Mouse (Mus musculus) thymus, adult 2 months (tissue): ENCODE results near the gene Tars2. TPM values are rescaled to one million over a fixed set of nuclear protein-coding genes. Genes with fewer than 3 reads are reported as not detected.

ENCODE experiments used
- DNase-seq: peaks from one replicate; pipeline ENCODE4 v3.0.0; 2021
- H3K27ac ChIP-seq: fragments of 200-500 bp; 2 replicates; pipeline ENCODE4 v1.5.1; 2012; ENCODE audit warnings: low read length, control low read depth; ENCODE audit not compliant: control insufficient read depth, insufficient read depth
- H3K27me3 ChIP-seq: fragments of 200-500 bp; 2 replicates; pipeline ENCODE4 v1.6.1; 2012; ENCODE audit warnings: mild to moderate bottlenecking, low read length, moderate library complexity, mixed read lengths; ENCODE audit not compliant: control insufficient read depth, insufficient read depth
- H3K36me3 ChIP-seq: fragments of 200-500 bp; 2 replicates; pipeline ENCODE4 v1.6.1; 2012; ENCODE audit warnings: mild to moderate bottlenecking, low read length, moderate library complexity; ENCODE audit not compliant: control insufficient read depth, insufficient read depth
- H3K4me1 ChIP-seq: fragments of 200-500 bp; replicated peaks from 2 replicates; pipeline ENCODE4 v1.6.1; 2012; ENCODE audit warnings: low read length; ENCODE audit not compliant: control insufficient read depth, insufficient read depth
- H3K4me3 ChIP-seq: fragments of 200-500 bp; 2 replicates; pipeline ENCODE4 v1.5.1; 2012; ENCODE audit warnings: mild to moderate bottlenecking, low read length, control low read depth, moderate library complexity; ENCODE audit not compliant: control insufficient read depth, insufficient read depth
- CTCF ChIP-seq: fragments of 200-500 bp; IDR thresholded peaks from 2 replicates; pipeline ENCODE4 v1.5.1; 2012; ENCODE audit warnings: mild to moderate bottlenecking, control low read depth, low read length, moderate library complexity, borderline replicate concordance; ENCODE audit not compliant: control insufficient read depth, poor library complexity, insufficient read depth; ENCODE audit errors: extremely low read depth
- POLR2A ChIP-seq: fragments of 200-500 bp; IDR thresholded peaks from 2 replicates; pipeline ENCODE4 v1.6.1; 2012; ENCODE audit warnings: mild to moderate bottlenecking, low read length, control low read depth, moderate library complexity; ENCODE audit not compliant: control insufficient read depth, poor library complexity, insufficient read depth; ENCODE audit errors: extremely low read depth
- WGBS: fragments of 180-500 bp; shearing (Covaris S2); methylation state at CpG from one replicate; pipeline ENCODE4 v1.1.7; 2018; 5-methylcytosine and 5-hydroxymethylcytosine counted together
- polyA plus RNA-seq: library from polyadenylated mRNA; depleted of rRNA; stranded (reverse); fragments of >200 nt; gene quantifications from 2 replicates; pipeline ENCODE4 v1.2.3, GENCODE M21; 2012

Tars2 gene
- polyA plus RNA-seq, 1 experiment, result 44.1 TPM

- Histone ChIP-seq H3K4me1 (peaks cover 7% of the 10 kb centered on the region), H3K27ac (no peak overlapping the region), H3K36me3 (no peaks in the 10 kb centered on the region), H3K4me3 (no peak overlapping the region), H3K27me3 (no peaks in the 10 kb centered on the region)
- TF ChIP-seq CTCF, result no peak
- no peak for TF ChIP-seq POLR2A
- no peak for DNase-seq
- WGBS, result 94% methylated on average over 2 of the region's 2 CpGs
Observed at GRCm38 (mm10) chr3:95793662-95794061, 33.7 kb upstream of the Tars2 start.

- H3K27ac ChIP-seq, result no peak overlapping the region
- WGBS, result 96% methylated on average over 4 of the region's 4 CpGs
- no peaks in the 10 kb centered on the region for H3K27me3 ChIP-seq
- peaks cover 65% of the 10 kb centered on the region for H3K36me3 ChIP-seq
- TF ChIP-seq POLR2A, result no peak
- no peak for TF ChIP-seq CTCF
- no peak for DNase-seq
- no peak overlapping the region for H3K4me3 ChIP-seq
- no peaks in the 10 kb centered on the region for H3K4me1 ChIP-seq
Observed at GRCm38 (mm10) chr3:95785501-95785900, 25.5 kb upstream of the Tars2 start.

- H3K36me3 ChIP-seq, result peaks cover 60% of the 10 kb centered on the region
- H3K4me3 ChIP-seq, result no peak overlapping the region
- no peaks in the 10 kb centered on the region for H3K4me1 ChIP-seq
- peak; percentile 54 for DNase-seq
- no peaks in the 10 kb centered on the region for H3K27me3 ChIP-seq
- no peak for TF ChIP-seq POLR2A
- TF ChIP-seq CTCF, result peak; percentile 37; the same call in 1 of the 2 replicates
- H3K27ac ChIP-seq, result no peak overlapping the region
Observed at GRCm38 (mm10) chr3:95771985-95772384, 12.0 kb upstream of the Tars2 start.

- no peak overlapping the region for H3K27ac ChIP-seq
- no peak for DNase-seq
- no peak overlapping the region for H3K4me3 ChIP-seq
- peaks cover 46% of the 10 kb centered on the region for H3K36me3 ChIP-seq
- WGBS, result 96% methylated on average over 10 of the region's 10 CpGs
- TF ChIP-seq CTCF (no peak), POLR2A (no peak)
- H3K27me3 ChIP-seq, result no peaks in the 10 kb centered on the region
- H3K4me1 ChIP-seq, result no peaks in the 10 kb centered on the region
Observed at GRCm38 (mm10) chr3:95765534-95765933, 5.5 kb upstream of the Tars2 start.

GRCm38 (mm10) chr3:95763811-95764210 lies 3.8 kb upstream of the Tars2 start:
- no peak for TF ChIP-seq CTCF
- TF ChIP-seq POLR2A, result no peak
- H3K36me3 ChIP-seq, result peaks cover 41% of the 10 kb centered on the region
- H3K4me1 ChIP-seq, result peaks cover 2% of the 10 kb centered on the region; the same call in 1 of the 2 replicates
- no peak overlapping the region for H3K27ac ChIP-seq
- H3K27me3 ChIP-seq, result no peaks in the 10 kb centered on the region
- DNase-seq, result no peak
- WGBS, result 93% methylated on average over 10 of the region's 10 CpGs
- H3K4me3 ChIP-seq, result no peak overlapping the region

GRCm38 (mm10) chr3:95762961-95763360 lies 3.0 kb upstream of the Tars2 start:
- WGBS, result 89% methylated on average over 6 of the region's 6 CpGs
- no peak for DNase-seq
- H3K27me3 ChIP-seq, result no peaks in the 10 kb centered on the region
- no peak overlapping the region for H3K27ac ChIP-seq
- H3K4me3 ChIP-seq, result no peak overlapping the region
- TF ChIP-seq CTCF, result no peak
- no peak for TF ChIP-seq POLR2A
- peaks cover 3% of the 10 kb centered on the region; the same call in 1 of the 2 replicates for H3K4me1 ChIP-seq
- H3K36me3 ChIP-seq, result peaks cover 38% of the 10 kb centered on the region

GRCm38 (mm10) chr3:95761771-95762170 lies 1.8 kb upstream of the Tars2 start:
- Histone ChIP-seq H3K36me3 (peaks cover 29% of the 10 kb centered on the region), H3K27me3 (no peaks in the 10 kb centered on the region), H3K4me1 (peaks cover 3% of the 10 kb centered on the region; the same call in 1 of the 2 replicates), H3K27ac (no peak overlapping the region), H3K4me3 (no peak overlapping the region)
- DNase-seq, result no peak
- TF ChIP-seq CTCF (no peak), POLR2A (no peak)
- WGBS, result 92% methylated on average over 4 of the region's 4 CpGs
